9 mouse cellular contexts compared by ENCODE assay signal in the genomic region with DNA sequence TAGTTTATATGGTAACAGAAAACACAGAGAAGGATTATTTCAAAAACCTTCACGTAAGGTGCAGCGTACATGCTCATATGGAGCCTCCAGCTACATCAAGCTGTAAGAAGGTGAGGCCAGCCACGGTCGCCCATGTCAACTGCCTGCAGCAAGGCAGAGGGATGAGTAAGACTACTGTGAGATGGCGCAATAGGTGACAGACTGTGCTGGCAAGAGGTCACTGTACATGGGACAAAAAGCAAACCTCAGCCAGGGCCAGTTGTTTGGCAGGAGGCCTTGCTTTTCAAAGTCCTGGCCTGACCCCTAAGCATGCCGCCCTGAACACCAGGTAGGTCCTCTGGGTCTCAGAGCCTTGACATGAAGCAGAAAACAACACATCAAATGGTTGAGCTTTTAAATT.
DNase-seq lines count a peak whose midpoint lies in the region; ATAC-seq and TF ChIP-seq lines count a peak whose summit lies in the region.
"Had no signal": no experiment of that assay in that cellular context is flagged by ENCODE, and none has a peak within 500 bp of the region (broad histone marks: within the 10 kb centered on the region; RNA-seq: fewer than 3 reads in every experiment).

No protein-coding gene starts in this region.

- no peak overlapping the region for H3K4me2 ChIP-seq in forebrain, embryonic 12.5 days
- no peak overlapping the region for H3K4me2 ChIP-seq in forebrain, postnatal 0 days (ENCODE audit: low read depth)
- peak overlapping the region; percentile 62 for H3K4me2 ChIP-seq in liver, embryonic 12.5 days
- no peak overlapping the region for H3K4me2 ChIP-seq in hindbrain, embryonic 12.5 days (replicated peaks)

- H3K27me3 ChIP-seq in forebrain, embryonic 12.5 days, result no peaks in the 10 kb centered on the region
- no peaks in the 10 kb centered on the region for H3K27me3 ChIP-seq in forebrain, postnatal 0 days (ENCODE audit: insufficient read depth, low read length)
- no peaks in the 10 kb centered on the region for H3K27me3 ChIP-seq in liver, embryonic 12.5 days (replicated peaks)
- H3K27me3 ChIP-seq in hindbrain, embryonic 12.5 days, result no peaks in the 10 kb centered on the region
- H3K27me3 ChIP-seq: megakaryocyte, embryonic 14.5 days had no signal

- no peak for TF ChIP-seq CTCF in forebrain, postnatal 0 days (IDR thresholded peaks at IDR 0.05; ENCODE audit: low read depth)

- H3K9ac ChIP-seq in forebrain, embryonic 12.5 days, result no peak overlapping the region
- no peak overlapping the region for H3K9ac ChIP-seq in forebrain, postnatal 0 days
- peak overlapping the region; percentile 84 for H3K9ac ChIP-seq in liver, embryonic 12.5 days
- H3K9ac ChIP-seq in hindbrain, embryonic 12.5 days, result no peak overlapping the region

- intact Hi-C loops in left cerebral cortex, postnatal 10 days (cut with DNase I), result no loop called here

- H3K36me3 ChIP-seq in forebrain, embryonic 12.5 days (replicated peaks), result no peaks in the 10 kb centered on the region
- H3K36me3 ChIP-seq in forebrain, postnatal 0 days (ENCODE audit: insufficient read depth), result no peaks in the 10 kb centered on the region
- no peaks in the 10 kb centered on the region for H3K36me3 ChIP-seq in liver, embryonic 12.5 days
- no peaks in the 10 kb centered on the region for H3K36me3 ChIP-seq in hindbrain, embryonic 12.5 days

- no peak for ATAC-seq in forebrain, embryonic 12.5 days (ENCODE audit: low FRiP score)
- ATAC-seq in forebrain, postnatal 0 days, result no peak
- ATAC-seq in liver, embryonic 12.5 days, result peak; percentile 76
- ATAC-seq in hindbrain, embryonic 12.5 days (ENCODE audit: low FRiP score), result no peak

- H3K4me3 ChIP-seq in forebrain, embryonic 12.5 days (replicated peaks), result no peak overlapping the region
- H3K4me3 ChIP-seq in forebrain, postnatal 0 days (ENCODE audit: low read depth, low read length), result no peak overlapping the region
- peak overlapping the region; percentile 66 for H3K4me3 ChIP-seq in liver, embryonic 12.5 days
- no peak overlapping the region for H3K4me3 ChIP-seq in hindbrain, embryonic 12.5 days
- H3K4me3 ChIP-seq: megakaryocyte, embryonic 14.5 days had no signal

- 93% methylated on average over 6 of the region's 6 CpGs for WGBS in forebrain, embryonic 12.5 days
- WGBS in forebrain, postnatal 0 days, result 92% methylated on average over 6 of the region's 6 CpGs
- WGBS in liver, embryonic 12.5 days (ENCODE audit: insufficient replicate concordance), result 53% methylated on average over 6 of the region's 6 CpGs
- 89% methylated on average over 6 of the region's 6 CpGs for WGBS in hindbrain, embryonic 12.5 days

- no peak for DNase-seq in forebrain, postnatal 0 days
- DNase-seq in adrenal gland, adult 18-20 months (ENCODE audit: low spot score in 2 of 2), result peak; percentile 25 to 42
- peak; percentile 22 for DNase-seq in gonadal fat pad, adult 2 months (ENCODE audit: low read depth)
- no peak for DNase-seq in left cerebral cortex, postnatal 10 days (ENCODE audit: extremely low spot score in 1 of 2, low spot score in 2 of 2)
- no peak for DNase-seq in thymus, postnatal 4 days

- peak overlapping the region; percentile 3; the same call in 1 of the 2 replicates for H3K27ac ChIP-seq in forebrain, embryonic 12.5 days
- H3K27ac ChIP-seq in forebrain, postnatal 0 days (ENCODE audit: low read depth, low read length), result no peak overlapping the region
- H3K27ac ChIP-seq in liver, embryonic 12.5 days, result peak overlapping the region; percentile 98
- H3K27ac ChIP-seq in hindbrain, embryonic 12.5 days, result no peak overlapping the region

- H3K9me3 ChIP-seq in forebrain, embryonic 12.5 days, result no peaks in the 10 kb centered on the region
- no peaks in the 10 kb centered on the region for H3K9me3 ChIP-seq in forebrain, postnatal 0 days (ENCODE audit: low read length)
- H3K9me3 ChIP-seq in liver, embryonic 12.5 days (replicated peaks), result no peaks in the 10 kb centered on the region
- no peaks in the 10 kb centered on the region for H3K9me3 ChIP-seq in hindbrain, embryonic 12.5 days (replicated peaks)
- H3K9me3 ChIP-seq: megakaryocyte, embryonic 14.5 days had no signal

- H3K4me1 ChIP-seq in forebrain, embryonic 12.5 days, result no peaks in the 10 kb centered on the region
- no peaks in the 10 kb centered on the region for H3K4me1 ChIP-seq in forebrain, postnatal 0 days (ENCODE audit: insufficient read depth)
- peaks cover 53% of the 10 kb centered on the region for H3K4me1 ChIP-seq in liver, embryonic 12.5 days
- no peaks in the 10 kb centered on the region for H3K4me1 ChIP-seq in hindbrain, embryonic 12.5 days

Comparison
In these comparisons a context has a peak if more than half of its experiments do, and no peak if none do; other contexts are left out.
1. H3K27ac ChIP-seq: peak in forebrain, embryonic 12.5 days (single experiment) and liver, embryonic 12.5 days (single experiment); none in forebrain, postnatal 0 days (single experiment) and hindbrain, embryonic 12.5 days (single experiment).
2. DNase-seq: peak in adrenal gland, adult 18-20 months (2 of 2) and gonadal fat pad, adult 2 months (single experiment); none in forebrain, postnatal 0 days (single experiment), left cerebral cortex, postnatal 10 days (0 of 2) and thymus, postnatal 4 days (single experiment).